Mouse (Mus musculus) ES-E14 (cell line): ENCODE data around the gene Tfdp1.

Experiments used
- CHD2 ChIP-seq: IDR thresholded peaks from 2 replicates; pipeline ENCODE4 v1.6.1; 2014; ENCODE audit warnings: mild to moderate bottlenecking, low read depth, low read length, inconsistent platforms
- HCFC1 ChIP-seq: IDR thresholded peaks from 2 replicates; pipeline ENCODE4 v1.6.1; 2012; ENCODE audit warnings: low read length, inconsistent platforms, borderline replicate concordance; ENCODE audit not compliant: insufficient read depth
- MAFK ChIP-seq: IDR thresholded peaks from 2 replicates; pipeline ENCODE4 v1.6.1; 2014; ENCODE audit warnings: mild to moderate bottlenecking, low read depth, low read length, inconsistent platforms; ENCODE audit not compliant: insufficient read depth
- ZC3H11A ChIP-seq: IDR thresholded peaks from 2 replicates; pipeline ENCODE4 v1.6.1; 2012; ENCODE audit warnings: low read depth, mild to moderate bottlenecking, inconsistent platforms, low read length, borderline replicate concordance

- TF ChIP-seq HCFC1 (no peak), CHD2 (no peak), ZC3H11A (no peak), MAFK (no peak)
These were observed 23.3 kb downstream of the Tfdp1 start for GRCm38 (mm10) chr8:13361865-13362264.
